Mouse (Mus musculus): Measurements from ENCODE around the gene Phkg2. TPM values are rescaled to one million over a fixed set of nuclear protein-coding genes. Genes with fewer than 3 reads are reported as not detected.
"Not testable (repeated sequence)": the region's sequence is repeated elsewhere in the genome, so short reads cannot be mapped to it uniquely, and the experiment has no call there.

Phkg2 gene
- total and polyA plus RNA-seq, 3 experiments, result 37.3 to 53.2 (median 44.4) TPM

- DNase-seq, result peak; percentile 63
Observed at GRCm38 (mm10) chr7:127602903-127603302, 29.8 kb downstream of the Phkg2 start.

GRCm38 (mm10) chr7:127604256-127604655 is 31.1 kb downstream of the Phkg2 start:
- DNase-seq, result no peak

GRCm38 (mm10) chr7:127607150-127607549 is 34.0 kb downstream of the Phkg2 start:
- no peak for DNase-seq

GRCm38 (mm10) chr7:127611011-127611410 is 37.9 kb downstream of the Phkg2 start:
- DNase-seq, result no peak

- DNase-seq, result no peak
Observed at GRCm38 (mm10) chr7:127611561-127611960, 38.4 kb downstream of the Phkg2 start.

GRCm38 (mm10) chr7:127613501-127613900 is 40.4 kb downstream of the Phkg2 start:
- DNase-seq, result no peak

- no peak for DNase-seq
Observed at GRCm38 (mm10) chr7:127614091-127614490, 41.0 kb downstream of the Phkg2 start.

- peak; percentile 87 for DNase-seq
Observed at GRCm38 (mm10) chr7:127614511-127614890, 41.4 kb downstream of the Phkg2 start.

- DNase-seq, result peak; percentile 82
Observed at GRCm38 (mm10) chr7:127614891-127615843, 42.0 kb downstream of the Phkg2 start, which contains the start of gene Zfp629. Gene Zfp629 (minus strand): TSS chr7:127615797.

GRCm38 (mm10) chr7:127616336-127616735 is 43.2 kb downstream of the Phkg2 start:
- no peak for DNase-seq

- no peak for DNase-seq
Observed at GRCm38 (mm10) chr7:127616881-127617280, 43.7 kb downstream of the Phkg2 start.

- no peak for DNase-seq
Observed at GRCm38 (mm10) chr7:127617962-127618361, 44.8 kb downstream of the Phkg2 start.

- DNase-seq, result not testable (repeated sequence)
Observed at GRCm38 (mm10) chr7:127618402-127618801, 45.3 kb downstream of the Phkg2 start.

- no peak for DNase-seq
Observed at GRCm38 (mm10) chr7:127626039-127626438, 52.9 kb downstream of the Phkg2 start.

GRCm38 (mm10) chr7:127626471-127626870 is 53.3 kb downstream of the Phkg2 start:
- DNase-seq, result no peak

- DNase-seq, result no peak
Observed at GRCm38 (mm10) chr7:127628646-127629045, 55.5 kb downstream of the Phkg2 start.

GRCm38 (mm10) chr7:127631416-127631815 is 58.3 kb downstream of the Phkg2 start:
- no peak for DNase-seq

Other genes with a start within 250 kb of the Phkg2 start
- gene Zfp768, start 227.8 kb upstream of the Phkg2 start, total RNA-seq (2021), result 10 to 100 TPM; 30.5 to 32.3 TPM
- 52.5 and 54.2 TPM in 2 replicates for gene Zfp768, start 227.8 kb upstream of the Phkg2 start, polyA plus RNA-seq (2012; rRNA removed)
- gene Zfp747, start 197.3 kb upstream of the Phkg2 start, total RNA-seq (2021), result 10 to 100 TPM in 1 of 2 experiments, 1 to 10 TPM in 1; 8.0 to 11.2 TPM
- 4.4 and 6.7 TPM in 2 replicates for gene Zfp747, start 197.3 kb upstream of the Phkg2 start, polyA plus RNA-seq (2012; rRNA removed)
- 1 to 10 TPM; 4.4 to 6.3 TPM for gene 9130019O22Rik, start 186.2 kb upstream of the Phkg2 start, total RNA-seq (2021)
- gene 9130019O22Rik, start 186.2 kb upstream of the Phkg2 start, polyA plus RNA-seq (2012; rRNA removed), result 2.5 and 3.3 TPM in 2 replicates
- 10 to 100 TPM in 1 of 2 experiments, 1 to 10 TPM in 1; 7.1 to 10.3 TPM for gene E430018J23Rik, start 179.7 kb upstream of the Phkg2 start, total RNA-seq (2021)
- gene E430018J23Rik, start 179.7 kb upstream of the Phkg2 start, polyA plus RNA-seq (2012; rRNA removed), result 8.9 and 10.0 TPM in 2 replicates
- gene Zfp764, start 166.5 kb upstream of the Phkg2 start, total RNA-seq (2021), result 1 to 10 TPM; 5.0 to 8.1 TPM
- 4.1 and 4.5 TPM in 2 replicates for gene Zfp764, start 166.5 kb upstream of the Phkg2 start, polyA plus RNA-seq (2012; rRNA removed)
- gene Zfp688, start 151.3 kb upstream of the Phkg2 start, total RNA-seq (2021), result 10 to 100 TPM; 13.3 to 15.3 TPM
- gene Zfp688, start 151.3 kb upstream of the Phkg2 start, polyA plus RNA-seq (2012; rRNA removed), result 30.2 and 33.8 TPM in 2 replicates
- 1 to 10 TPM; 3.9 to 4.6 TPM for gene Zfp689, start 124.2 kb upstream of the Phkg2 start, total RNA-seq (2021)
- 7.0 and 7.1 TPM in 2 replicates for gene Zfp689, start 124.2 kb upstream of the Phkg2 start, polyA plus RNA-seq (2012; rRNA removed)
- 10 to 100 TPM; 49.0 to 56.8 TPM for gene Prr14, start 113.7 kb upstream of the Phkg2 start, total RNA-seq (2021)
- gene Prr14, start 113.7 kb upstream of the Phkg2 start, polyA plus RNA-seq (2012; rRNA removed), result 73.2 and 87.0 TPM in 2 replicates
- gene Fbrs, start 94.1 kb upstream of the Phkg2 start, total RNA-seq (2021), result 10 to 100 TPM; 54.8 to 90.7 TPM
- gene Fbrs, start 94.1 kb upstream of the Phkg2 start, polyA plus RNA-seq (2012; rRNA removed), result 46.0 and 57.8 TPM in 2 replicates
- 10 to 100 TPM; 68.6 to 90.2 TPM for gene Srcap, start 61.4 kb upstream of the Phkg2 start, total RNA-seq (2021)
- gene Srcap, start 61.4 kb upstream of the Phkg2 start, polyA plus RNA-seq (2012; rRNA removed), result 29.3 and 41.2 TPM in 2 replicates
- gene Gm42715, start 53.8 kb upstream of the Phkg2 start, total RNA-seq (2021), result 10 to 100 TPM; 19.1 to 19.7 TPM
- gene Gm42715, start 53.8 kb upstream of the Phkg2 start, polyA plus RNA-seq (2012; rRNA removed), result 4.0 and 6.7 TPM in 2 replicates
- not detected for gene Tmem265, start 11.9 kb upstream of the Phkg2 start, total RNA-seq (2021)
- 0.39 and 2.5 TPM in 2 replicates for gene Tmem265, start 11.9 kb upstream of the Phkg2 start, polyA plus RNA-seq (2012; rRNA removed)
- 10 to 100 TPM in 1 of 2 experiments, 1 to 10 TPM in 1; 7.6 to 11.4 TPM for gene Ccdc189, start 15.3 kb downstream of the Phkg2 start, total RNA-seq (2021)
- gene Ccdc189, start 15.3 kb downstream of the Phkg2 start, polyA plus RNA-seq (2012; rRNA removed), result 4.8 and 6.1 TPM in 2 replicates
- gene Rnf40, start 15.4 kb downstream of the Phkg2 start, total RNA-seq (2021), result 10 to 100 TPM; 54.9 to 55.7 TPM
- 19.3 and 23.3 TPM in 2 replicates for gene Rnf40, start 15.4 kb downstream of the Phkg2 start, polyA plus RNA-seq (2012; rRNA removed)
- gene Zfp629, start 42.5 kb downstream of the Phkg2 start, total RNA-seq (2021), result 10 to 100 TPM; 16.3 to 21.2 TPM
- 14.0 and 15.5 TPM in 2 replicates for gene Zfp629, start 42.5 kb downstream of the Phkg2 start, polyA plus RNA-seq (2012; rRNA removed)
- gene Bcl7c, start 135.6 kb downstream of the Phkg2 start, total RNA-seq (2021), result 10 to 100 TPM; 70.9 to 86.0 TPM
- gene Bcl7c, start 135.6 kb downstream of the Phkg2 start, polyA plus RNA-seq (2012; rRNA removed), result 70.5 and 78.0 TPM in 2 replicates
- gene Ctf1, start 139.4 kb downstream of the Phkg2 start, total RNA-seq (2021), result 1 to 10 TPM; 3.3 to 3.7 TPM
- gene Ctf1, start 139.4 kb downstream of the Phkg2 start, polyA plus RNA-seq (2012; rRNA removed), result 18.9 and 22.1 TPM in 2 replicates
- gene Ctf2, start 158.8 kb downstream of the Phkg2 start, total RNA-seq (2021), result not detected
- not detected in 2 replicates for gene Ctf2, start 158.8 kb downstream of the Phkg2 start, polyA plus RNA-seq (2012; rRNA removed)
- gene Fbxl19, start 171.2 kb downstream of the Phkg2 start, total RNA-seq (2021), result 10 to 100 TPM in 1 of 2 experiments, 1 to 10 TPM in 1; 9.5 to 11.6 TPM
- gene Fbxl19, start 171.2 kb downstream of the Phkg2 start, polyA plus RNA-seq (2012; rRNA removed), result 34.5 and 42.6 TPM in 2 replicates
- 10 to 100 TPM; 28.3 to 32.8 TPM for gene Orai3, start 196.5 kb downstream of the Phkg2 start, total RNA-seq (2021)
- 90.6 and 94.8 TPM in 2 replicates for gene Orai3, start 196.5 kb downstream of the Phkg2 start, polyA plus RNA-seq (2012; rRNA removed)
- gene Setd1a, start 203.3 kb downstream of the Phkg2 start, total RNA-seq (2021), result 10 to 100 TPM; 36.0 to 42.6 TPM
- 12.6 and 15.9 TPM in 2 replicates for gene Setd1a, start 203.3 kb downstream of the Phkg2 start, polyA plus RNA-seq (2012; rRNA removed)
- gene Gm49388, start 212.3 kb downstream of the Phkg2 start, total RNA-seq (2021), result 1 to 10 TPM; 2.2 to 4.6 TPM
- gene Gm49388, start 212.3 kb downstream of the Phkg2 start, polyA plus RNA-seq (2012; rRNA removed), result not detected in 2 replicates
- gene Hsd3b7, start 227.3 kb downstream of the Phkg2 start, total RNA-seq (2021), result 10 to 100 TPM; 45.5 to 46.2 TPM
- 83.9 and 86.5 TPM in 2 replicates for gene Hsd3b7, start 227.3 kb downstream of the Phkg2 start, polyA plus RNA-seq (2012; rRNA removed)